Comparison of ENCODE assay signal across 26 mouse cellular contexts in the genomic region with DNA sequence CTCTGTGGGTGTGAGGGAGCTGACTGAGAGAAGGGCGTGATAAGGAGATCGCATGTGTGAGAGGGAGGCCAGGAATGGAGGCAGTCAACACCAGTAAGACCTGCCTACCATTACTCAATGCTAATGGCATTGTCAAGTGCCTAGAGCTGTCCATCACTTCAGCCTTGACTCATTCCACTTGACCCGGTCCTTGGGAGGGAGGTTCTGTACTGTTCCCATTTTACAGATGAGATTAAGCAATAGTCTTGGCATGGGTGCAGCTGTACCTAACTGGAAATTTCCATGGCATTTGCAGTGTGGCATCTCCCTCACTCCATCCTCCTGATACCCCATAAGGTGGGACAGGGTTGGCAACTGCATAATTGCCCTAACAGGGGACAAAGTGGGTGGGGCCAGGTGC.
DNase-seq lines count a peak whose midpoint lies in the region; ATAC-seq lines count a peak whose summit lies in the region.
"Had no signal": no experiment of that assay in that cellular context is flagged by ENCODE, and none has a peak within 500 bp of the region (broad histone marks: within the 10 kb centered on the region; RNA-seq: fewer than 3 reads in every experiment).

No protein-coding gene starts in this region.

- H3K27me3 ChIP-seq in hindbrain, embryonic 13.5 days = peaks cover 33% of the 10 kb centered on the region
- 0 out of 2 replicates have a peak, but pooled peaks cover 8% of the 10 kb centered on the region for H3K27me3 ChIP-seq in hindbrain, embryonic 16.5 days (replicated peaks; ENCODE audit: control insufficient read depth, insufficient read depth, low read length)
- no peaks in the 10 kb centered on the region for H3K27me3 ChIP-seq in midbrain, embryonic 11.5 days (ENCODE audit: control insufficient read depth, insufficient read depth, low read length)
- H3K27me3 ChIP-seq in midbrain, embryonic 16.5 days (ENCODE audit: control insufficient read depth, insufficient read depth, low read depth, low read length) = no peaks in the 10 kb centered on the region
- H3K27me3 ChIP-seq in heart, embryonic 11.5 days (ENCODE audit: control insufficient read depth, insufficient read depth, low read length) = no peaks in the 10 kb centered on the region
- H3K27me3 ChIP-seq: intestine, embryonic 15.5 days had no signal

- no peak overlapping the region for H3K4me2 ChIP-seq in hindbrain, embryonic 13.5 days
- H3K4me2 ChIP-seq in hindbrain, embryonic 16.5 days (ENCODE audit: low read length) = no peak overlapping the region
- H3K4me2 ChIP-seq in midbrain, embryonic 11.5 days = no peak overlapping the region
- no peak overlapping the region for H3K4me2 ChIP-seq in midbrain, embryonic 16.5 days (ENCODE audit: low read length)
- H3K4me2 ChIP-seq in heart, embryonic 11.5 days = no peak overlapping the region
- H3K4me2 ChIP-seq: heart, embryonic 12.5 days; heart, embryonic 15.5 days; hindbrain, embryonic 12.5 days; intestine, embryonic 15.5 days had no signal

- H3K9me3 ChIP-seq in hindbrain, embryonic 13.5 days = peaks cover 11% of the 10 kb centered on the region; the same call in 1 of the 2 replicates
- H3K9me3 ChIP-seq in hindbrain, embryonic 16.5 days (ENCODE audit: control insufficient read depth, low read length) = peaks cover 6% of the 10 kb centered on the region
- H3K9me3 ChIP-seq in midbrain, embryonic 11.5 days (ENCODE audit: control insufficient read depth, low read length) = no peaks in the 10 kb centered on the region; the same call in 1 of the 2 replicates
- peaks cover 5% of the 10 kb centered on the region; the same call in 1 of the 2 replicates for H3K9me3 ChIP-seq in midbrain, embryonic 16.5 days (replicated peaks; ENCODE audit: control insufficient read depth, low read length, poor library complexity, severe bottlenecking)
- H3K9me3 ChIP-seq in heart, embryonic 11.5 days (replicated peaks; ENCODE audit: control insufficient read depth, low read length) = peaks cover 2% of the 10 kb centered on the region; the same call in 1 of the 2 replicates
- H3K9me3 ChIP-seq: intestine, embryonic 15.5 days had no signal

- H3K4me1 ChIP-seq in hindbrain, embryonic 13.5 days (replicated peaks) = peaks cover 27% of the 10 kb centered on the region
- H3K4me1 ChIP-seq in hindbrain, embryonic 16.5 days (ENCODE audit: control insufficient read depth, insufficient read depth, low read depth, low read length) = peaks cover 12% of the 10 kb centered on the region
- H3K4me1 ChIP-seq in midbrain, embryonic 11.5 days (ENCODE audit: control insufficient read depth, insufficient read depth, low read length) = peaks cover 15% of the 10 kb centered on the region
- H3K4me1 ChIP-seq in midbrain, embryonic 16.5 days (ENCODE audit: control insufficient read depth, insufficient read depth, low read length) = peaks cover 13% of the 10 kb centered on the region
- no peaks in the 10 kb centered on the region for H3K4me1 ChIP-seq in heart, embryonic 11.5 days (ENCODE audit: control insufficient read depth, insufficient read depth, low read length)
- H3K4me1 ChIP-seq: heart, embryonic 12.5 days; heart, embryonic 15.5 days had no signal

- no peaks in the 10 kb centered on the region for H3K36me3 ChIP-seq in hindbrain, embryonic 13.5 days
- H3K36me3 ChIP-seq in hindbrain, embryonic 16.5 days (ENCODE audit: control insufficient read depth, insufficient read depth, low read length) = no peaks in the 10 kb centered on the region
- H3K36me3 ChIP-seq in midbrain, embryonic 11.5 days (ENCODE audit: control insufficient read depth, insufficient read depth, low read length) = no peaks in the 10 kb centered on the region
- no peaks in the 10 kb centered on the region for H3K36me3 ChIP-seq in midbrain, embryonic 16.5 days (ENCODE audit: control insufficient read depth, insufficient read depth, low read length)
- no peaks in the 10 kb centered on the region for H3K36me3 ChIP-seq in heart, embryonic 11.5 days (ENCODE audit: control insufficient read depth, insufficient read depth, low read length)
- H3K36me3 ChIP-seq: forebrain, embryonic 10.5 days; heart, embryonic 12.5 days; heart, embryonic 15.5 days; hindbrain, embryonic 12.5 days; intestine, embryonic 15.5 days had no signal

- no peak overlapping the region for H3K4me3 ChIP-seq in hindbrain, embryonic 13.5 days
- H3K4me3 ChIP-seq in hindbrain, embryonic 16.5 days (ENCODE audit: low read length) = no peak overlapping the region
- no peak overlapping the region for H3K4me3 ChIP-seq in midbrain, embryonic 11.5 days (ENCODE audit: low read depth, low read length)
- no peak overlapping the region for H3K4me3 ChIP-seq in midbrain, embryonic 16.5 days (ENCODE audit: low read depth, low read length)
- no peak overlapping the region for H3K4me3 ChIP-seq in heart, embryonic 11.5 days (ENCODE audit: low read depth, low read length)
- H3K4me3 ChIP-seq: forebrain, embryonic 10.5 days; gastrocnemius, adult 2 months; heart, embryonic 12.5 days; heart, embryonic 15.5 days; hindbrain, embryonic 12.5 days; intestine, embryonic 15.5 days had no signal

- H3K27ac ChIP-seq in hindbrain, embryonic 13.5 days = 0 out of 2 replicates have a peak overlapping the region, but pooled peaks have one; percentile 88
- H3K27ac ChIP-seq in hindbrain, embryonic 16.5 days (ENCODE audit: low read depth, low read length) = no peak overlapping the region
- H3K27ac ChIP-seq in midbrain, embryonic 11.5 days (ENCODE audit: low read depth, low read length) = no peak overlapping the region
- no peak overlapping the region for H3K27ac ChIP-seq in midbrain, embryonic 16.5 days (ENCODE audit: low read length)
- no peak overlapping the region for H3K27ac ChIP-seq in heart, embryonic 11.5 days (ENCODE audit: low read depth, low read length)
- H3K27ac ChIP-seq: gastrocnemius, adult 2 months; heart, embryonic 15.5 days; intestine, embryonic 15.5 days had no signal

- H3K9ac ChIP-seq in hindbrain, embryonic 13.5 days = no peak overlapping the region
- H3K9ac ChIP-seq in hindbrain, embryonic 16.5 days (ENCODE audit: low read depth, low read length) = no peak overlapping the region
- H3K9ac ChIP-seq in midbrain, embryonic 11.5 days (ENCODE audit: low read length) = no peak overlapping the region
- no peak overlapping the region for H3K9ac ChIP-seq in midbrain, embryonic 16.5 days (ENCODE audit: low read depth, low read length)
- H3K9ac ChIP-seq in heart, embryonic 11.5 days (ENCODE audit: low read depth, low read length) = no peak overlapping the region
- H3K9ac ChIP-seq: forebrain, postnatal 0 days; heart, embryonic 12.5 days; heart, embryonic 15.5 days; hindbrain, embryonic 12.5 days; intestine, embryonic 15.5 days had no signal

- WGBS in hindbrain, embryonic 13.5 days = 96% methylated on average over 3 of the region's 3 CpGs
- 90% methylated on average over 3 of the region's 3 CpGs for WGBS in hindbrain, embryonic 16.5 days
- 95% methylated on average over 3 of the region's 3 CpGs for WGBS in midbrain, embryonic 11.5 days
- WGBS in midbrain, embryonic 16.5 days = 93% methylated on average over 3 of the region's 3 CpGs
- 67% methylated on average over 3 of the region's 3 CpGs for WGBS in heart, embryonic 11.5 days (ENCODE audit: insufficient replicate concordance)

- no peak for ATAC-seq in hindbrain, embryonic 13.5 days (ENCODE audit: low FRiP score)
- no peak for ATAC-seq in hindbrain, embryonic 16.5 days
- no peak for ATAC-seq in midbrain, embryonic 11.5 days (ENCODE audit: low FRiP score)
- ATAC-seq in midbrain, embryonic 16.5 days = no peak
- ATAC-seq in heart, embryonic 11.5 days (replicated peaks; ENCODE audit: insufficient number of reproducible peaks, low FRiP score, low TSS enrichment) = no peak
- ATAC-seq: activated CD4-positive, CD25-positive, alpha-beta regulatory T cell, adult 4 months; CD4-positive, CD25-positive, alpha-beta regulatory T cell, adult 4 months; intestine, embryonic 15.5 days had no signal

- peak; percentile 66 for DNase-seq in adrenal gland, adult 8-10 months
- no peak for DNase-seq in adrenal gland, postnatal 10 days
- peak; percentile 79 for DNase-seq in midbrain, embryonic 11.5 days (ENCODE audit: low spot score, missing footprints)
- peak; percentile 20 for DNase-seq in NIH3T3 (ENCODE audit: low read depth)
- DNase-seq: adrenal gland, postnatal 25 days; cerebellum, adult 18-20 months; cerebellum, adult 9-10 months; cerebellum, postnatal 14 days; forebrain, postnatal 0 days; gastrocnemius, adult 2 months; gastrocnemius, postnatal 14 days; heart, adult 11 months; heart, postnatal 10 days; heart, postnatal 36 days; kidney, adult 11 months had no signal
